In genomic region chr6:73010073-73010472, GRCm38 (mm10) we compare ENCODE assay signal across 8 mouse cellular contexts. TPM values are rescaled to one million over a fixed set of nuclear protein-coding genes. Genes with fewer than 3 reads are reported as not detected.
DNase-seq lines count a peak whose midpoint lies in the region; ATAC-seq and TF ChIP-seq lines count a peak whose summit lies in the region.

No protein-coding gene starts in this region.

- no peak overlapping the region for H3K27ac ChIP-seq in liver, embryonic 12.5 days
- no peak overlapping the region for H3K27ac ChIP-seq in embryonic facial prominence, embryonic 10.5 days (replicated peaks)
- no peak overlapping the region for H3K27ac ChIP-seq in liver, embryonic 14.5 days

- H3K36me3 ChIP-seq in liver, embryonic 12.5 days: no peaks in the 10 kb centered on the region
- H3K36me3 ChIP-seq in embryonic facial prominence, embryonic 10.5 days (replicated peaks): no peaks in the 10 kb centered on the region
- H3K36me3 ChIP-seq in liver, embryonic 14.5 days (replicated peaks; ENCODE audit: control insufficient read depth, insufficient read depth, low read depth): no peaks in the 10 kb centered on the region

- no peaks in the 10 kb centered on the region for H3K9me3 ChIP-seq in liver, embryonic 12.5 days (replicated peaks)
- H3K9me3 ChIP-seq in embryonic facial prominence, embryonic 10.5 days: no peaks in the 10 kb centered on the region
- no peaks in the 10 kb centered on the region for H3K9me3 ChIP-seq in liver, embryonic 14.5 days (ENCODE audit: control insufficient read depth, low read length)

- no peak for TF ChIP-seq EP300 in liver, embryonic 14.5 days (IDR thresholded peaks at IDR 0.05; ENCODE audit: low read depth)

- H3K9ac ChIP-seq in liver, embryonic 12.5 days: no peak overlapping the region
- H3K9ac ChIP-seq in liver, embryonic 14.5 days (replicated peaks): no peak overlapping the region

- ATAC-seq in liver, embryonic 12.5 days: no peak
- no peak for ATAC-seq in liver, embryonic 14.5 days (ENCODE audit: insufficient read depth)

- H3K27me3 ChIP-seq in liver, embryonic 12.5 days (replicated peaks): no peaks in the 10 kb centered on the region
- H3K27me3 ChIP-seq in embryonic facial prominence, embryonic 10.5 days (replicated peaks; ENCODE audit: low read depth, poor library complexity, severe bottlenecking): no peaks in the 10 kb centered on the region
- H3K27me3 ChIP-seq in liver, embryonic 14.5 days (ENCODE audit: control insufficient read depth, insufficient read depth, low read length): no peaks in the 10 kb centered on the region

- 16% methylated on average over 6 of the region's 6 CpGs for WGBS in liver, embryonic 12.5 days (ENCODE audit: insufficient replicate concordance)
- WGBS in embryonic facial prominence, embryonic 10.5 days: 34% methylated on average over 6 of the region's 6 CpGs
- WGBS in liver, embryonic 14.5 days (ENCODE audit: insufficient replicate concordance): 23% methylated on average over 6 of the region's 6 CpGs

- H3K4me3 ChIP-seq in liver, embryonic 12.5 days: no peak overlapping the region
- no peak overlapping the region for H3K4me3 ChIP-seq in embryonic facial prominence, embryonic 10.5 days
- H3K4me3 ChIP-seq in liver, embryonic 14.5 days (ENCODE audit: insufficient read depth in 1 of 2, low read depth in 2 of 2, low read length in 2 of 2): no peak overlapping the region

- TF ChIP-seq CTCF in liver, embryonic 14.5 days (IDR thresholded peaks at IDR 0.05; ENCODE audit: low read depth): peak; percentile 90

- DNase-seq in liver: peak; percentile 59
- DNase-seq in adrenal gland, postnatal 36 days: peak; percentile 61 to 78
- peak; percentile 64 for DNase-seq in embryonic facial prominence, embryonic 10.5 days (ENCODE audit: low spot score)
- DNase-seq in kidney, adult 8-10 months: peak; percentile 37 to 76
- peak in 2 of 3 experiments; percentile 5 to 22 for DNase-seq in liver, embryonic 14.5 days (ENCODE audit: low read depth in 3 of 3, low spot score in 3 of 3)
- DNase-seq in retina, postnatal 1 day: peak; percentile 59
- peak; percentile 25 to 31 for DNase-seq in urinary bladder, adult 18-20 months (ENCODE audit: low spot score in 2 of 2)

- no peaks in the 10 kb centered on the region for H3K4me1 ChIP-seq in liver, embryonic 12.5 days
- H3K4me1 ChIP-seq in embryonic facial prominence, embryonic 10.5 days: peaks cover 25% of the 10 kb centered on the region
- H3K4me1 ChIP-seq in liver, embryonic 14.5 days (replicated peaks; ENCODE audit: control insufficient read depth in 2 of 2, insufficient read depth in 2 of 2, low read length in 1 of 2): no peaks in the 10 kb centered on the region

- H3K4me2 ChIP-seq in liver, embryonic 12.5 days: no peak overlapping the region
- H3K4me2 ChIP-seq in liver, embryonic 14.5 days (ENCODE audit: low read depth): no peak overlapping the region

RNA-seq across cellular contexts. Expression of gene Tmsb10, which starts 51.5 kb away (rescaled TPM):
- polyA plus RNA-seq in liver, embryonic 12.5 days (2016; fragmentation: Nextera tagmentation; extraction: Ambion mirVana): 571 and 617 TPM in 2 replicates
- total RNA-seq in adrenal gland, postnatal 36 days (2021): 100 to 1,000 TPM; 175 to 225 TPM
- polyA plus RNA-seq in embryonic facial prominence, embryonic 10.5 days (2016; fragmentation: Nextera tagmentation; extraction: Ambion mirVana): 3,167 and 3,450 TPM in 2 replicates
- 27.9 and 131 TPM in 2 replicates for polyA plus RNA-seq in liver, embryonic 14.5 days (2012; rRNA removed)
- 185 and 210 TPM in 2 replicates for polyA plus RNA-seq in liver, embryonic 14.5 days (2014; fragmentation: Nextera tagmentation; extraction: Ambion mirVana)

Comparison
In these comparisons a context has a peak if more than half of its experiments do, and no peak if none do; other contexts are left out.
1. DNase-seq: peak in every context shown above with its lines; median percentile 70 in adrenal gland, postnatal 36 days; 64 in embryonic facial prominence, embryonic 10.5 days; 59 in liver; 59 in retina, postnatal 1 day; 56 in kidney, adult 8-10 months; 28 in urinary bladder, adult 18-20 months; 14 in liver, embryonic 14.5 days.